Mouse (Mus musculus) G1E (cell line): ENCODE results near the gene Glb1.

ENCODE experiments used
- CTCF ChIP-seq: IDR thresholded peaks from 2 replicates; pipeline ENCODE4 v1.5.1; 2012; ENCODE audit warnings: low read depth, low read length, inconsistent platforms, mixed read lengths
- GATA1 ChIP-seq: IDR thresholded peaks from 2 replicates; pipeline ENCODE4 v1.6.1; 2012; ENCODE audit warnings: borderline replicate concordance, low read length, inconsistent platforms, mixed read lengths
- POLR2AphosphoS5 ChIP-seq: IDR thresholded peaks from 2 replicates; pipeline ENCODE4 v1.6.1; 2012; ENCODE audit warnings: low read depth, low read length, inconsistent platforms; ENCODE audit not compliant: insufficient replicate concordance
- TAL1 ChIP-seq: conservative IDR thresholded peaks from 2 replicates; pipeline ENCODE4 v1.6.1; 2012; ENCODE audit warnings: low read depth, low read length, inconsistent platforms, mixed read lengths

DNA sequence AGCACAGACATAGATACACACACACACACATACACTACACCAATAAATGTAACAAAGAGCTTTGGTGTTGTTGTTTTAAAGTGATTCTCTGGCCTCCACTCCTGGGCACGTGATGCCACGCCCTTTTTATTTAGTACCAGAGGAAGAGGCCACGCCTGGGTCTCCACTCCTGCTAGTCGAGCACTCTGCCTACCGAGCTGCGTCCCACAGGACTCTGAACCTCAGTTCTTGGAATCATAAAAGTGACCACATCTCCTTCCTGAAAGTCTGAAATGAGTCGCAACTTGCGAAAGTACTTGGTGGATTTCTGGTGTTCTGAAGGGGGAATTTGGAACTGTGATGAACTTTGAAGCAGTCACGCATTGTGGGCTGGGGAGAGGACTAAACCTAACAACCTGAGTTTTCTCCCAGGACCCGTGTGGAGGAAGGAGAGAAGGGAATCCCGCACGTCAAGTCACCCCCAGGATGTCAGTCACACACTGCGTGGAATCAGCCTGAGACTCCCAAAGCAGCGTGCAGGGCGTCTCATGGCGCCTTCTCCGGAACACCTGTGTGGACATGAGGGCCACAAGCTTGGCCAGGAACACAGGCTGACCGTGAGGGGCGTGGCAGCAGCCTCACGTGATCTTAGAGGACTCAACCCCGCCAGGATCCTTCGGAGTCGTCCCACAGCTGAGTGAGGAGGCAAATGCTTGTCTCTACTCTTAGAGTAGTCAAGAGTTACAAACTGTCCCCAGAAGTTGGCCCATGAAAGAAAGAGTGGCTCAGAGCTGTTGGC lies 86.8 kb downstream of the Glb1 start:
- TF ChIP-seq POLR2AphosphoS5: no peak
- TF ChIP-seq CTCF: no peak
- no peak for TF ChIP-seq TAL1
- TF ChIP-seq GATA1: no peak
